Mouse (Mus musculus): Measurements from ENCODE around the gene Trpm7. TPM values are rescaled to one million over a fixed set of nuclear protein-coding genes. Genes with fewer than 3 reads are reported as not detected.

The Trpm7 gene
- 53.3 TPM for polyA plus RNA-seq (2021)

- H3K27me3 ChIP-seq: no peaks in the 10 kb centered on the region
- no peak for TF ChIP-seq CTCF (IDR thresholded peaks at IDR 0.05)
- in situ Hi-C loops (cut with MboI; ENCODE audit: low pct_unique_long_range_greater_than_20kb): no loop called here
- peak; percentile 60 for DNase-seq (ENCODE audit: low read depth, low spot score)
- POLR2A ChIA-PET: interaction anchor here (0.7 to 1.0 kb wide), 3 partner anchors 9 to 148 kb away, joined by 3 read pairs; no protein-coding TSS in a partner anchor
- CTCF ChIA-PET: interaction anchor here (1.1 to 1.5 kb wide), 2 partner anchors 22 to 119 kb away, joined by 3 to 5 read pairs; no protein-coding TSS in a partner anchor
- peak; percentile 86 for ATAC-seq
Measured at GRCm38 (mm10) chr2:126875871-126876796, at the start of gene Trpm7. Gene Trpm7 (minus strand): TSS chr2:126876230.

- ChIA-PET CTCF (interaction anchor here (1.4 kb wide), 1 partner anchor 11 kb away, joined by 5 read pairs; no protein-coding TSS in a partner anchor), POLR2A (no interaction called here)
- H3K27me3 ChIP-seq: no peaks in the 10 kb centered on the region
- in situ Hi-C loops (cut with MboI; ENCODE audit: low pct_unique_long_range_greater_than_20kb): no loop called here
- ATAC-seq: no peak
- no peak for TF ChIP-seq CTCF (IDR thresholded peaks at IDR 0.05)
- DNase-seq (ENCODE audit: low read depth, low spot score): no peak
Measured at GRCm38 (mm10) chr2:126920358-126921060, 44.5 kb upstream of the Trpm7 start.

DNA sequence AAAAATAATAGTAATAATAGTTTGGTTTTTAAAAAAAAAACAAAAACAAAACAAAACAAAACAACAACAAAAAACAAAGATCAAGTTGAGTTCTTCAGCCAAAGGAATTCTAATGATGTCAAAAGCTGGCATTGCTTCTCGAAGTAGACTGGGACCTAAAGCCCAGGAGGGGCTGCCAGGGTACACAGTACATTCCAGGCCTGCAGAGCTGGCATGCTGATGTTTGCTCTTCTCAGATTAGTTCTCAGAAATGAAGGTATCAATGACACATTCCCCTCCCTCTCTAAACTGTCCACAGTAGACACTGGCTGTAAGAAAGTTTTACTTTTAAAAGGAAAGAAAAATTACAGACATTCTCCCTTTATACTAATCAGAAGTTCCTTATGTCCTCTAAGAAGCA, 40.2 kb upstream of the Trpm7 start:
- no peak for DNase-seq (ENCODE audit: low read depth, low spot score)
- CTCF ChIA-PET: interaction anchor here (1.5 kb wide), 1 partner anchor 68 kb away, joined by 4 read pairs; no protein-coding TSS in a partner anchor
- ATAC-seq: no peak
- no peaks in the 10 kb centered on the region for H3K27me3 ChIP-seq
- POLR2A ChIA-PET: no interaction called here
- in situ Hi-C loops (cut with MboI; ENCODE audit: low pct_unique_long_range_greater_than_20kb): no loop called here
- TF ChIP-seq CTCF (IDR thresholded peaks at IDR 0.05): no peak

DNA sequence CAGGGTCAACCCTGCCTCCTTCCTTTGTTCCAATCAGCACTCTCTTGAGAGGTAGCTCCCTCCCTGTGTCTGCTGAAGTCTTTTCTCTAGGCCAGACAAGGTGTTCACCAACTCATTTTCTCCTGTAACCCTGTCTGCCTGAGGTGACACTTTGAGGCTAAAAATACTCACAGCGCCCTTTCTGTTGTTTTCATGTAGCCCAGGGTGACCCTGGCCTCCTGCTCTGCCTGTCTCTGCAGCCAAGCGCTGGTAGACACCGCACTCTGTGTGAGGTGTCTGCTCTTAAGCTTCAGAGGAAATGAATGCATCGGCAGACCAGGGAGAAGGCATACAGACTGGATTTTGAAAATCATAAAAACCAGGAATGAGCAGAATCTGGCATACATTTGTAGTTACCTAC, 38.1 kb upstream of the Trpm7 start:
- no peaks in the 10 kb centered on the region for H3K27me3 ChIP-seq
- DNase-seq (ENCODE audit: low read depth, low spot score) (no peak), ATAC-seq (no peak)
- in situ Hi-C loops (cut with MboI; ENCODE audit: low pct_unique_long_range_greater_than_20kb): no loop called here
- no peak for TF ChIP-seq CTCF (IDR thresholded peaks at IDR 0.05)
- ChIA-PET CTCF (no interaction called here), POLR2A (no interaction called here)

DNA sequence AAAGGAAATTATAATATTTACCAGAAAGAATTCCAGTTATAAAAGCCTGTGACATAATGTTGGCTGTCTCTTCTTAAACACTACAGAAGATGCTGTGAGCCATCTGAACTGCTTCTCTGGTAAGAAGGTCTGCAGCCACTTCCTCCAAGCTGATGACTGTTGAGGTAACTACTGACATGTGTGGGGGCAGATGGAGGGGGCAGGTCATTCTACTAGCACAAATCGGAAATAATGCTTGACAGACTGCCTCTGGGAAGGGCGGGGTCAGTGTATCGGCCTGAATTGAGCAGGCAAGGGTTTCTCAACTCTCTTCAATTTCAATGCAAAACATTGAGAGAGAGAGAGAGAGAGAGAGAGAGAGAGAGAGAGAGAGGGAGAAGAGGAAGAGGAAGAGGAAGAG, 28.1 kb upstream of the Trpm7 start:
- in situ Hi-C loops (cut with MboI; ENCODE audit: low pct_unique_long_range_greater_than_20kb): no loop called here
- ChIA-PET CTCF (no interaction called here), POLR2A (no interaction called here)
- no peaks in the 10 kb centered on the region for H3K27me3 ChIP-seq
- no peak for TF ChIP-seq CTCF (IDR thresholded peaks at IDR 0.05)
- DNase-seq (ENCODE audit: low read depth, low spot score) (no peak), ATAC-seq (no peak)

DNA sequence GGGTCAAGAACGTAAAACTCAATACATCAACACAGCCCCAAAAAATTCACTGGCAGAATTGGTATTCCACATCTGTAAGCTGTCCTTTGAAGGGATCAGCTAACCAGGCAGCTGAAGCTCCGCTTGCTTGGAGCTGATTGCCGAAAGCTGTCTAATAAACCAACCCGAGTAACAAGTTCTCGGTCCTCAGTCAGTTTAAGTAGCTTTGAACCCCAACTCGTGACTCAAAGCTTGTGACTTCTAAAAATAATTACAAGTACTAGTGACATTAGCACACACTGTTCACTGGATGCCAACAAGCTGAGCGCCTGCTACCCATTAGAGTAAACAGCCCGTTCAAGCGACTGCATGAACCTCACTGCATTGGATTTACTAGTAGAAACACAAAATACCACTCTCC, 21.5 kb upstream of the Trpm7 start:
- in situ Hi-C loops (cut with MboI; ENCODE audit: low pct_unique_long_range_greater_than_20kb): no loop called here
- ChIA-PET CTCF (no interaction called here), POLR2A (no interaction called here)
- H3K27me3 ChIP-seq: no peaks in the 10 kb centered on the region
- TF ChIP-seq CTCF (IDR thresholded peaks at IDR 0.05): no peak
- ATAC-seq (no peak), DNase-seq (ENCODE audit: low read depth, low spot score) (no peak)

GRCm38 (mm10) chr2:126896941-126897340, 20.9 kb upstream of the Trpm7 start:
- POLR2A ChIA-PET: no interaction called here
- CTCF ChIA-PET: no interaction called here
- DNase-seq (ENCODE audit: low read depth, low spot score) (no peak), ATAC-seq (no peak)
- H3K27me3 ChIP-seq: no peaks in the 10 kb centered on the region
- no peak for TF ChIP-seq CTCF (IDR thresholded peaks at IDR 0.05)
- in situ Hi-C loops (cut with MboI; ENCODE audit: low pct_unique_long_range_greater_than_20kb): no loop called here

DNA sequence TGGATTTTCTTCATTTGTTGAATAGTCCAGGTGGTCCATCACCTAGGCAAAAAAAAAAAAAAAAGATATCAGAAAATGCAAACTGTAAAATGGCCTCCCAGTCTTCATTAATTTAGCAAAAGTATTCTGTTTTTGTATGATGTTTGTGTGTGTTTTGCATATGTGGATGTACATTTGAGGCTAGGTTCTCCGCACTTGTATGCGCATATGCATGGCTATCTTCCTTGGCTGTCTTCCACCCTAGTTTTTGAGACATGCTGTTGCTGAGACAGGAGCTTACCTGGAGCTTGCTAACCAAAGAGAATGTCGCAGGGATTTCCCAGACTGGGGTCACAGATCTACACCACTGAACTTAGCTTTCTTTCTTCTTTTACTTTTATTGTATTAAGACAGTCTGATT, 18.2 kb upstream of the Trpm7 start:
- in situ Hi-C loops (cut with MboI; ENCODE audit: low pct_unique_long_range_greater_than_20kb): no loop called here
- ChIA-PET CTCF (interaction anchor here (0.7 to 1.3 kb wide), 3 partner anchors 11 to 106 kb away, joined by 3 read pairs; no protein-coding TSS in a partner anchor), POLR2A (no interaction called here)
- ATAC-seq (no peak), DNase-seq (ENCODE audit: low read depth, low spot score) (no peak)
- no peak for TF ChIP-seq CTCF (IDR thresholded peaks at IDR 0.05)
- no peaks in the 10 kb centered on the region for H3K27me3 ChIP-seq

DNA sequence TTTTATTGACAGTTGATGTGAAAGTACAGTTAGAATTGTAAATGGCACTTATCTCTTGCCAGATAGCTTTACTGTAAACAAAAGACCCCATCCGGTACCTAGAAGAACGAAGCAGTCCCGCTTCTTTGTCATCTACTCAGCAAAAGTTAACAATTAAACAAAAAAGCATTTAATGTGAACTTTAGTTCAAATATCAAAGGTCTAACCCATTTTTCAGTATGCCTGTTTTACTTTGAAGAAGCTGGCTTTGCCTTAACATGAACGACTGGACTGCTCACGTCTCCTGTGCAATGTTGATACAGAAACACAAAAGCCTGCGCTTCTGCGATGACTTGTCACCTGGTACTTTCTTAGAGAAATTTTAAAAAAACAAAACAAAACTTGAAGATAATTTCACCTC, 16.3 kb upstream of the Trpm7 start:
- no peak for ATAC-seq
- POLR2A ChIA-PET: no interaction called here
- in situ Hi-C loops (cut with MboI; ENCODE audit: low pct_unique_long_range_greater_than_20kb): no loop called here

DNA sequence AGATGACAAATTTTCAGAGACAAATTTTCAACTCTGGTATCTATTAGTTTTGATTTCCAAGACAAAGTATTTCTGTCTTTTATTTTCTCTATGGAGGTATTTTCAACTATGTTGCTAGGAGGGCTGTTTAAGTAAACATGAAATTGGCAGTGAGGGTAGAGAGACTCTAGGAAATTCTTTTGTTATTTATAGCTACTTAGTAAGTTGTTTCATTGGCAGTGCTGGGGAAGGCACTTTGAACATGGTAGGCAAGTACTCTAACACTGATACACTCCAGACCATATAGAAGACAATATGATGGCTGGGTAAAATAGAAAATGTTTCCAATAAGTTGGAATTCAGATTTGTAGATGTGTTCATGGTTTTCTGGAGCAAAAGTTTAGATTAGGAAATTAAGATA, 15.7 kb upstream of the Trpm7 start:
- POLR2A ChIA-PET: no interaction called here
- no peak for TF ChIP-seq CTCF (IDR thresholded peaks at IDR 0.05)
- in situ Hi-C loops (cut with MboI; ENCODE audit: low pct_unique_long_range_greater_than_20kb): no loop called here
- H3K27me3 ChIP-seq: no peaks in the 10 kb centered on the region
- DNase-seq (ENCODE audit: low read depth, low spot score) (no peak), ATAC-seq (no peak)
- CTCF ChIA-PET: interaction anchor here (0.8 kb wide), 1 partner anchor 62 kb away, joined by 3 read pairs; no protein-coding TSS in a partner anchor

More for the DNA sequence above, 16.3 kb upstream of the Trpm7 start:
- H3K27me3 ChIP-seq: no peaks in the 10 kb centered on the region
- CTCF ChIA-PET: interaction anchor here (0.8 kb wide), 1 partner anchor 61 kb away, joined by 3 read pairs; no protein-coding TSS in a partner anchor
- TF ChIP-seq CTCF (IDR thresholded peaks at IDR 0.05): no peak
- no peak for DNase-seq (ENCODE audit: low read depth, low spot score)

DNA sequence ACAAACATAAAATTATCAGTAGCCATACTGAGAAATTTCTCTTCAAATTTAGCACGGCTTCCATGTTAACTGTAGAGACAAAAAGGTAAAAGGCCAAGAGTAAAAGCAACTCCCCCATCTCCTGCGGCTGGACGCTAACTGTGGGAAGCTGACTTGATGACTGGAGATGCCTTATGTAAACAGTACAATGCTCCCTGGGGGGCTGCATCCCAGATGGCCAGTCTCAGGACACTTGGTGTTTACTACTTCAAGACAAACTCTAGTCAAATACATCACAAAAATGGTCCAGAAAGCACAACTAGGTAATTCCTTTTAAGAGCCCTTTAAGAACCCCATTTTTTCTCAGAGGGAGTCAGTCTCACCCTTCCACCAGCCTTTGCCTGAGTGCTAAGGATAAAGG, 11.1 kb upstream of the Trpm7 start:
- ATAC-seq: no peak
- POLR2A ChIA-PET: interaction anchor here (0.9 kb wide), 1 partner anchor 11 kb away, joined by 3 read pairs; the partner anchor contains the start of gene Trpm7
- no peaks in the 10 kb centered on the region for H3K27me3 ChIP-seq
- no peak for DNase-seq (ENCODE audit: low read depth, low spot score)
- in situ Hi-C loops (cut with MboI; ENCODE audit: low pct_unique_long_range_greater_than_20kb): no loop called here
- no peak for TF ChIP-seq CTCF (IDR thresholded peaks at IDR 0.05)
- CTCF ChIA-PET: no interaction called here

Data from Patski (cell line).